Mouse (Mus musculus) thymus, adult 2 months (tissue): ENCODE measurements around the gene Set. TPM values are rescaled to one million over a fixed set of nuclear protein-coding genes. Genes with fewer than 3 reads are reported as not detected.

ENCODE experiments used
- DNase-seq: peaks from one replicate; pipeline ENCODE4 v3.0.0; 2021
- H3K27ac ChIP-seq: fragments of 200-500 bp; 2 replicates; pipeline ENCODE4 v1.5.1; 2012; ENCODE audit warnings: low read length, control low read depth; ENCODE audit not compliant: control insufficient read depth, insufficient read depth
- H3K27me3 ChIP-seq: fragments of 200-500 bp; 2 replicates; pipeline ENCODE4 v1.6.1; 2012; ENCODE audit warnings: mild to moderate bottlenecking, low read length, moderate library complexity, mixed read lengths; ENCODE audit not compliant: control insufficient read depth, insufficient read depth
- H3K36me3 ChIP-seq: fragments of 200-500 bp; 2 replicates; pipeline ENCODE4 v1.6.1; 2012; ENCODE audit warnings: mild to moderate bottlenecking, low read length, moderate library complexity; ENCODE audit not compliant: control insufficient read depth, insufficient read depth
- H3K4me1 ChIP-seq: fragments of 200-500 bp; replicated peaks from 2 replicates; pipeline ENCODE4 v1.6.1; 2012; ENCODE audit warnings: low read length; ENCODE audit not compliant: control insufficient read depth, insufficient read depth
- H3K4me3 ChIP-seq: fragments of 200-500 bp; 2 replicates; pipeline ENCODE4 v1.5.1; 2012; ENCODE audit warnings: mild to moderate bottlenecking, low read length, control low read depth, moderate library complexity; ENCODE audit not compliant: control insufficient read depth, insufficient read depth
- CTCF ChIP-seq: fragments of 200-500 bp; IDR thresholded peaks from 2 replicates; pipeline ENCODE4 v1.5.1; 2012; ENCODE audit warnings: mild to moderate bottlenecking, control low read depth, low read length, moderate library complexity, borderline replicate concordance; ENCODE audit not compliant: control insufficient read depth, poor library complexity, insufficient read depth; ENCODE audit errors: extremely low read depth
- POLR2A ChIP-seq: fragments of 200-500 bp; IDR thresholded peaks from 2 replicates; pipeline ENCODE4 v1.6.1; 2012; ENCODE audit warnings: mild to moderate bottlenecking, low read length, control low read depth, moderate library complexity; ENCODE audit not compliant: control insufficient read depth, poor library complexity, insufficient read depth; ENCODE audit errors: extremely low read depth
- WGBS: fragments of 180-500 bp; shearing (Covaris S2); methylation state at CpG from one replicate; pipeline ENCODE4 v1.1.7; 2018; 5-methylcytosine and 5-hydroxymethylcytosine counted together
- polyA plus RNA-seq: library from polyadenylated mRNA; depleted of rRNA; stranded (reverse); fragments of >200 nt; gene quantifications from 2 replicates; pipeline ENCODE4 v1.2.3, GENCODE M21; 2012

Set gene
- polyA plus RNA-seq, 1 experiment: 71.7 TPM

GRCm38 (mm10) chr2:30094208-30094588 is 37.0 kb downstream of the Set start:
- H3K4me3 ChIP-seq: peak overlapping the region; percentile 49
- H3K4me1 ChIP-seq: peaks cover 16% of the 10 kb centered on the region
- no peaks in the 10 kb centered on the region for H3K36me3 ChIP-seq
- no peak for DNase-seq
- peak overlapping the region; percentile 12; the same call in 1 of the 2 replicates for H3K27ac ChIP-seq
- H3K27me3 ChIP-seq: no peaks in the 10 kb centered on the region
- no peak for TF ChIP-seq CTCF
- no peak for TF ChIP-seq POLR2A
- WGBS: 2% methylated on average over 13 of the region's 13 CpGs

GRCm38 (mm10) chr2:30095882-30096527 is 38.8 kb downstream of the Set start:
- H3K4me3 ChIP-seq: no peak overlapping the region
- TF ChIP-seq CTCF (no peak), POLR2A (no peak)
- WGBS: 75% methylated on average over 2 of the region's 2 CpGs
- DNase-seq: peak; percentile 66
- H3K27ac ChIP-seq: no peak overlapping the region
- H3K4me1 ChIP-seq: peaks cover 16% of the 10 kb centered on the region
- no peaks in the 10 kb centered on the region for H3K27me3 ChIP-seq
- no peaks in the 10 kb centered on the region for H3K36me3 ChIP-seq

- DNase-seq: no peak
- no peak for TF ChIP-seq POLR2A
- 91% methylated on average over 4 of the region's 4 CpGs for WGBS
- Histone ChIP-seq H3K27ac (no peak overlapping the region), H3K4me1 (no peaks in the 10 kb centered on the region), H3K4me3 (no peak overlapping the region), H3K27me3 (no peaks in the 10 kb centered on the region), H3K36me3 (peaks cover 3% of the 10 kb centered on the region; the same call in 1 of the 2 replicates)
These were observed 43.0 kb downstream of the Set start for GRCm38 (mm10) chr2:30100214-30100613.

- DNase-seq: peak; percentile 70
- Histone ChIP-seq H3K4me1 (no peaks in the 10 kb centered on the region), H3K4me3 (no peak overlapping the region), H3K27ac (no peak overlapping the region), H3K36me3 (peaks cover 28% of the 10 kb centered on the region), H3K27me3 (no peaks in the 10 kb centered on the region)
- TF ChIP-seq POLR2A: no peak
- TF ChIP-seq CTCF: no peak
These were observed 49.2 kb downstream of the Set start for GRCm38 (mm10) chr2:30106364-30106763.

- peaks cover 32% of the 10 kb centered on the region for H3K36me3 ChIP-seq
- WGBS: 98% methylated on average over 5 of the region's 5 CpGs
- no peak for DNase-seq
- H3K27ac ChIP-seq: no peak overlapping the region
- no peak overlapping the region for H3K4me3 ChIP-seq
- H3K4me1 ChIP-seq: peaks cover 4% of the 10 kb centered on the region
- no peaks in the 10 kb centered on the region for H3K27me3 ChIP-seq
- no peak for TF ChIP-seq CTCF
- TF ChIP-seq POLR2A: no peak
These were observed 50.5 kb downstream of the Set start for GRCm38 (mm10) chr2:30107646-30108045.

GRCm38 (mm10) chr2:30108260-30108659 is 51.1 kb downstream of the Set start:
- 97% methylated on average over 4 of the region's 4 CpGs for WGBS
- Histone ChIP-seq H3K36me3 (peaks cover 29% of the 10 kb centered on the region), H3K27ac (no peak overlapping the region), H3K4me1 (peaks cover 9% of the 10 kb centered on the region), H3K4me3 (no peak overlapping the region), H3K27me3 (no peaks in the 10 kb centered on the region)
- DNase-seq: no peak
- TF ChIP-seq CTCF (no peak), POLR2A (no peak)

GRCm38 (mm10) chr2:30111500-30111899 is 54.3 kb downstream of the Set start:
- DNase-seq: no peak
- Histone ChIP-seq H3K4me3 (no peak overlapping the region), H3K27ac (no peak overlapping the region), H3K27me3 (no peaks in the 10 kb centered on the region), H3K36me3 (peaks cover 29% of the 10 kb centered on the region), H3K4me1 (peaks cover 10% of the 10 kb centered on the region)
- TF ChIP-seq CTCF (no peak), POLR2A (no peak)
- WGBS: 99% methylated on average over 2 of the region's 2 CpGs
